Mouse (Mus musculus): ENCODE data around the gene Il4i1.

DNA sequence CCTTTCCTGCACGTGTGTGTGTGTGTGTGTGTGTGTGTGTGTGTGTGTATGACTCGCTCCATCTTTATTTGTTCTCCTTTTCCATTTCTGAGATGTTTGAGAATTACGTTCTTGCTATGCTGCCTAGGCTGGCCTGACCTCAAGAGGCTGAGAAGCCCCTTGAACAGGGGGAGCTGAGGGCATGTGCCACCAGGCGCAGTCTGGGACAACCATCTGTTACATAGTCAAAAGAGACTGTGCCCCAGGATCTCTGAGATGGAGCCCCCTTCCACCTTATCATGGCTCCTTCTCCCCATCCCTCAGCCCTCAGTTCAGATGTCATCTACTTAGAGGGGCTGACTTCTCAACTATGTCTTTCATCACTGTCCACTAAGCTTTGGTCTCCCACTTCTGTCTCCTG lies 1.8 kb upstream of the Il4i1 start:
- no peak for TF ChIP-seq CTCF (conservative IDR thresholded peaks at IDR 0.05; ENCODE audit: low read length)
- TF ChIP-seq POU5F1 (IDR thresholded peaks at IDR 0.05; ENCODE audit: borderline replicate concordance, low read length), result no peak
